Mouse (Mus musculus) E14TG2a.4 (cell line): ENCODE data around the gene Gclc.

Experiments used
- CTCF ChIP-seq: conservative IDR thresholded peaks from 2 replicates; pipeline ENCODE4 v1.5.1; 2014; ENCODE audit warnings: low read length
- NANOG ChIP-seq: IDR thresholded peaks from 2 replicates; pipeline ENCODE4 v1.6.1; 2014; ENCODE audit warnings: borderline replicate concordance, low read length, mixed read lengths
- POU5F1 ChIP-seq: IDR thresholded peaks from 2 replicates; pipeline ENCODE4 v1.6.1; 2014; ENCODE audit warnings: low read length, borderline replicate concordance

GRCm38 (mm10) chr9:77755403-77755784 lies 1.1 kb downstream of the Gclc start:
- TF ChIP-seq CTCF, result no peak
- no peak for TF ChIP-seq NANOG
- no peak for TF ChIP-seq POU5F1
